Mouse (Mus musculus) hindbrain, embryonic 16.5 days (tissue): ENCODE measurements around the gene Kmt2b. TPM values are rescaled to one million over a fixed set of nuclear protein-coding genes. Genes with fewer than 3 reads are reported as not detected.
A peak's percentile ranks its signal among the peaks of the same experiment; 100 is the strongest.

Experiments
- ATAC-seq: fragments of 200-750 bp; cut with Nextera tagmentation; 2 replicates; pipeline ENCODE4 v1.8.0; 2017; ENCODE audit warnings: moderate TSS enrichment, moderate library complexity
- H3K27ac ChIP-seq: fragments of 300-500 bp; sonication (generic); 2 replicates; pipeline ENCODE4 v1.5.1; 2014; ENCODE audit warnings: low read depth, mild to moderate bottlenecking, control low read depth, low read length, moderate library complexity
- H3K27me3 ChIP-seq: fragments of 300-500 bp; sonication (generic); replicated peaks from 2 replicates; pipeline ENCODE4 v1.6.1; 2014; ENCODE audit warnings: low read length; ENCODE audit not compliant: control insufficient read depth, insufficient read depth
- H3K36me3 ChIP-seq: fragments of 300-500 bp; sonication (generic); 2 replicates; pipeline ENCODE4 v1.6.1; 2014; ENCODE audit warnings: mild to moderate bottlenecking, low read length, moderate library complexity, mixed read lengths; ENCODE audit not compliant: control insufficient read depth, insufficient read depth
- H3K4me1 ChIP-seq: fragments of 300-500 bp; sonication (generic); 2 replicates; pipeline ENCODE4 v1.6.1; 2014; ENCODE audit warnings: low read depth, low read length; ENCODE audit not compliant: control insufficient read depth, insufficient read depth
- H3K4me2 ChIP-seq: fragments of 300-500 bp; sonication (generic); 2 replicates; pipeline ENCODE4 v1.6.1; 2014; ENCODE audit warnings: mild to moderate bottlenecking, low read length, control low read depth, moderate library complexity
- H3K4me3 ChIP-seq: fragments of 300-500 bp; sonication (generic); 2 replicates; pipeline ENCODE4 v1.5.1; 2014; ENCODE audit warnings: mild to moderate bottlenecking, low read length, control low read depth, moderate library complexity
- H3K9ac ChIP-seq: fragments of 300-500 bp; sonication (generic); 2 replicates; pipeline ENCODE4 v1.6.1; 2014; ENCODE audit warnings: low read depth, mild to moderate bottlenecking, control low read depth, low read length, moderate library complexity
- H3K9me3 ChIP-seq: fragments of 300-500 bp; sonication (generic); 2 replicates; pipeline ENCODE4 v1.6.1; 2014; ENCODE audit warnings: mild to moderate bottlenecking, low read length, moderate library complexity; ENCODE audit not compliant: control insufficient read depth
- WGBS: fragments of 180-500 bp; shearing (Covaris S2); extraction: QIAGEN DNeasy Blood & Tissue Kit; methylation state at CpG from one replicate; pipeline ENCODE4 v1.1.7; 2014; 5-methylcytosine and 5-hydroxymethylcytosine counted together
- polyA plus RNA-seq: library from polyadenylated mRNA; unstranded; fragments of >200 nt; fragmentation: Nextera tagmentation; extraction: Ambion mirVana; gene quantifications from 2 replicates; pipeline ENCODE4 v1.2.1, GENCODE M21; 2015

Kmt2b gene
- polyA plus RNA-seq, 1 experiment from 2014 or later = 8.1 TPM

DNA sequence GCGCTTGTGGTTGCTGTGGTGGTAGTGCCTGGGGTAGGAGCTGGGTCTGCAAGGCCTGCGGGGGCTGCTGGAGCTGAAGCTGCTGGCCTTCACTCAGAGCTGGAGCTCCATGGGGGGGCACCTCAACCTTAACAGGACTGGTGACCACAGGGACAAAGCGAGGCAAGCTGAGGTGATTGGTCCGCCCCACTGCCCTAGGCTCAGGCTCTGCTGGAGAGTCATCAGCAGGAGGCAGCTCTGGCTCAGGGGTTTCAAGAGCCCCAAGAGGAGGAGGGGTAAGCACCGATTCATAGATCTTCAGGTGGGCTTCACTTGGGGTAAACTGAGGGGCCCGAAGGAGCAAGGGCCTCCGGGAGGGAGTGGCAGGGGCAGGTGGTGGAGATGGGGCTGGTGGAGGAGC lies 3.4 kb downstream of the Kmt2b start:
- no peak overlapping the region for H3K9ac ChIP-seq
- peaks cover 50% of the 10 kb centered on the region for H3K36me3 ChIP-seq
- no peaks in the 10 kb centered on the region for H3K27me3 ChIP-seq
- H3K4me3 ChIP-seq = no peak overlapping the region
- H3K4me1 ChIP-seq = peaks cover 19% of the 10 kb centered on the region
- H3K9me3 ChIP-seq = no peaks in the 10 kb centered on the region
- no peak overlapping the region for H3K4me2 ChIP-seq
- H3K27ac ChIP-seq = no peak overlapping the region
- no peak for ATAC-seq
- WGBS = 97% methylated on average over 7 of the region's 7 CpGs

DNA sequence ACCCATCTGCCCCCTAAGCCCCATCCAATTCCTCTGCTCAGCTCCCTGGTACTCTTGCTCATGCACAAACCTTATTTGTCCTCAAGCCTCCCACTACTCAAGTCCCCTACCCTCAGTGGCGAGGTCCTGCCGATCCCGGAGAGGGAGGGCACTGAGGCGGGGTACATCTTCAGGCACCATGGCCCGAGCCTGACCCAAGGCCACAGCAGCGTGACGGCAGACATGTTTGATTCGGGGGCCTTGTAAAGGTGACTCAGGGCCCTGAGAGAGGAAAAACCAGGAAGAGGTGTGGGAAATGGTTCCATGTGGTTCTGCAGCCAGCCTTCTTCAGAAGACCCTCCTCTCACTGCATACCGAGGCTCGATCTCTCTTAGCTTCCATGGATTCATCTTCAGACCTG lies 4.2 kb downstream of the Kmt2b start:
- Histone ChIP-seq H3K4me3 (no peak overlapping the region), H3K4me1 (peaks cover 13% of the 10 kb centered on the region), H3K4me2 (no peak overlapping the region), H3K9me3 (no peaks in the 10 kb centered on the region), H3K9ac (no peak overlapping the region), H3K27me3 (no peaks in the 10 kb centered on the region), H3K27ac (no peak overlapping the region), H3K36me3 (peaks cover 58% of the 10 kb centered on the region)
- ATAC-seq = no peak
- WGBS = 93% methylated on average over 10 of the region's 10 CpGs

DNA sequence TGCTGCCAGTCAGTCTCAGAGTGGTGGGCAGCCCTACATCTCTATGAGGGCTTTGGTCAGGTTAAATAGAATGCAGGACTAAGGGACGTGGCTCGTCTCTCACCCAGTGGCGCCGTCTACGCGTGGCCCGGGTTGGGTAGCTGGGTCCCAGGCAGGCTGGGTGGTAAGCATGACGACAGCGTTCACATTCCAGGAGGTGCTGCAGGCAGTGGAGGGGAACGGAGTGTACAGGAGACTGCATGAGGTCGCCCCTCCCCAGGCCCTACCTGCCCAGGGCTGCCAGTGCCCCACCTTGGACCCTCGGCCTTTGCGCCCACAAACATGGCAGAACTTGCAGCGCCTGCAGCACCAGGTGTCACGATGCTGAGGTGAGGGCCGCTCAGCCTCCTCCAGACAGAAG lies 7.0 kb downstream of the Kmt2b start:
- Histone ChIP-seq H3K36me3 (peaks cover 82% of the 10 kb centered on the region), H3K4me1 (peaks cover 3% of the 10 kb centered on the region), H3K9me3 (no peaks in the 10 kb centered on the region), H3K9ac (no peak overlapping the region), H3K4me3 (no peak overlapping the region), H3K4me2 (no peak overlapping the region), H3K27me3 (no peaks in the 10 kb centered on the region), H3K27ac (no peak overlapping the region)
- ATAC-seq = no peak
- 92% methylated on average over 16 of the region's 16 CpGs for WGBS

DNA sequence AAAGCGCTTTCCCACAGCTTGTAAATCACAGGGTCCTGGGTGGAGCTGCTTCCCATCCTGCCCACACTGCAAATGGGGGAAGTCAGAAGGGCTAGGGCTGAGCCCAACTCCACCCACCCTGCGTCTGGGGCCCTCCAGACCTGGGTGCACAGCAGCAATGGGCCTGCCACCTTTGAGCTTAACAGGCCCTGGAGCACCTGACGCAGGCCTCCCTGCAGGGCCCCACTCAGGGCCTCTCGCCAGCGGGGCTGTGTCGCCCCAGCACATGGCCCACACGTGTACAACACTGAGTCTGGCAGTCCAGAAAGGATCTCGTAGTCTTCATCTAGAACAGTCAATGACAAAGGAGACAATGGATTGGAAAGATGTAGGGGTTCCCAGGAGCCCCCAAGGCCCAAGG lies 8.6 kb downstream of the Kmt2b start:
- Histone ChIP-seq H3K9ac (no peak overlapping the region), H3K27ac (no peak overlapping the region), H3K4me1 (no peaks in the 10 kb centered on the region), H3K4me2 (no peak overlapping the region), H3K36me3 (peaks cover 84% of the 10 kb centered on the region), H3K4me3 (no peak overlapping the region), H3K9me3 (no peaks in the 10 kb centered on the region), H3K27me3 (no peaks in the 10 kb centered on the region)
- ATAC-seq = no peak
- 94% methylated on average over 8 of the region's 8 CpGs for WGBS

DNA sequence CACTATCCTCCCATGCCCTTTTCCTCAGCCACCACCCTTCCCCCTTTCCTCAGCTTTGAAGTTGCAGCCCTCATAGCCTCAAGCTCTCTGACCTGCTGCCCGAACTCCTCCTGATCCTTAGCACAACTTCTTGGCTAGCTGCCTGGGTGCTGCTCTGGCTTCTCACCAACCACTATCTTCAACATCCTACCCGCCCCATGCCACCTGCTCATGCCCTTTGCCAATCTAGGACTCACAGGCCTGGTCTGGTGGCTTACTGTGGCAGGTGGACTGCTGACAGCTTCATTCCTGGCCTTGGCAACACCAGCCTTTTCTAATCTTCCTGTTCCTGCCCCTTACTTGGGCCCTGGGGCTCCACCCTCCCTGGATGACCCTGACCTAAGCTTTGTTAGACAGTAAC lies 15.6 kb downstream of the Kmt2b start:
- Histone ChIP-seq H3K9me3 (no peaks in the 10 kb centered on the region), H3K36me3 (peaks cover 82% of the 10 kb centered on the region), H3K9ac (no peak overlapping the region), H3K4me2 (no peak overlapping the region), H3K4me1 (no peaks in the 10 kb centered on the region), H3K27ac (no peak overlapping the region), H3K27me3 (no peaks in the 10 kb centered on the region), H3K4me3 (no peak overlapping the region)
- 73% methylated on average over 2 of the region's 2 CpGs for WGBS
- ATAC-seq = no peak

DNA sequence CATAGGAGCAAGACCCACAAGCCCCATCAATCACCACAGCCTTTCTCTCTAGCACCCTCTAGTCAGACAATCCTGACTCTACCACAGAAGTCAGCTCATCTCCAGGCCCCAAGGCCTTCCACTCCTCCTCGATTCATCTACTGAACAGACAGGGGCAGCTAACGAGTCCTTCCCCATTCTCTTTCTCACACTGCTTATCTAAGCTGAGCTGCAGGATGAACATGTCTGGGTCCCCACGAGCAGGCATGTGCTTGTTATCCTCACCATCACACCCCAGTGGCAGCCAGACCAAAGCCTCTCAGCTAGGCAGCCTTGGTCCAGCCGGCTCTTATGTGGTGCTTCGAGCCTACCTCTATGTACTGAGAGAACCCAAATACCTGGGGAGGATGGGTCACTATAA lies 16.1 kb downstream of the Kmt2b start:
- no peaks in the 10 kb centered on the region for H3K9me3 ChIP-seq
- H3K4me2 ChIP-seq = no peak overlapping the region
- H3K4me3 ChIP-seq = no peak overlapping the region
- 89% methylated on average over 4 of the region's 5 CpGs for whole genome bisulfite sequencing
- H3K4me1 ChIP-seq = no peaks in the 10 kb centered on the region
- H3K27ac ChIP-seq = no peak overlapping the region
- ATAC-seq = no peak
- peaks cover 80% of the 10 kb centered on the region for H3K36me3 ChIP-seq
- H3K9ac ChIP-seq = no peak overlapping the region
- H3K27me3 ChIP-seq = no peaks in the 10 kb centered on the region

DNA sequence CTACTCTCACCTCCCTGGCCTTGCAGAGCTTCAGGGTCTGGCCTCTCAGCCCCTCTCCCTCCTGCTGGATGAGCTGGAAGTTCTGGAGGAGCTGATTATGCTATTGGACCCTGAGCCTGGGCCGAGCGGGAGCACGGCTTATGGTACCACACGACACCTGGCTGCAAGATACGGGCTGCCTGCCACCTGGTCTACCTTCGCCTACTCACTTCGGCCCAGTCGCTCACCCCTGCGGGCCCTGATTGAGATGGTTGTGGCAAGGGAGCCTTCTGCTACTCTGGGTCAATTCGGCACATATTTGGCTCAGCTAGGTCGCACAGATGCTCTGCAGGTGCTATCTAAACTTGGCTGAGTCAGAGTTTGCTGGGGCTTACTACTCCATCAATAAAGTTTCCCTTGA lies 21.0 kb downstream of the Kmt2b start:
- H3K9ac ChIP-seq = no peak overlapping the region
- WGBS = 90% methylated on average over 11 of the region's 11 CpGs
- H3K27ac ChIP-seq = no peak overlapping the region
- no peaks in the 10 kb centered on the region for H3K9me3 ChIP-seq
- no peak overlapping the region for H3K4me3 ChIP-seq
- H3K4me2 ChIP-seq = no peak overlapping the region
- H3K4me1 ChIP-seq = peaks cover 7% of the 10 kb centered on the region
- H3K27me3 ChIP-seq = no peaks in the 10 kb centered on the region
- ATAC-seq = no peak
- H3K36me3 ChIP-seq = peaks cover 43% of the 10 kb centered on the region

DNA sequence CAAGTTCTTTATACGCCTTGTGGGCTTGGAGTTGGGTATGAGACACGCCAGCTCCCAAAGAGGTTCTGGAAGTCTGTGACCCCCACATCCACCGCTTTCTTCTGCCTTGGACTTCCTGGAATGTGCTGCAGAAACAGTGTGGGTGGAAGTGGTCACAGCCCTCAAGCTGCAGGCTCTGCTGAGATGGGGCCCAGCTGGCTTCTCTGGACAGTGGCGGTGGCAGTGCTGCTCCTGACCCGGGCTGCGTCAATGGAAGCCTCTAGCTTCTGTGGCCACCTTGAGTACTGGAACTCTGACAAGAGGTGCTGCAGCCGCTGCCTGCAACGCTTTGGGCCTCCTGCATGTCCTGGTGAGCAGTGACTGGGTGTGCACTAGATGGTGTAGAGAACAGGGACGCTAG lies 22.5 kb downstream of the Kmt2b start:
- Histone ChIP-seq H3K9me3 (no peaks in the 10 kb centered on the region), H3K4me1 (peaks cover 9% of the 10 kb centered on the region), H3K27ac (no peak overlapping the region), H3K4me2 (no peak overlapping the region), H3K9ac (no peak overlapping the region), H3K27me3 (no peaks in the 10 kb centered on the region), H3K4me3 (no peak overlapping the region), H3K36me3 (peaks cover 35% of the 10 kb centered on the region)
- ATAC-seq = no peak
- WGBS = 90% methylated on average over 9 of the region's 9 CpGs

DNA sequence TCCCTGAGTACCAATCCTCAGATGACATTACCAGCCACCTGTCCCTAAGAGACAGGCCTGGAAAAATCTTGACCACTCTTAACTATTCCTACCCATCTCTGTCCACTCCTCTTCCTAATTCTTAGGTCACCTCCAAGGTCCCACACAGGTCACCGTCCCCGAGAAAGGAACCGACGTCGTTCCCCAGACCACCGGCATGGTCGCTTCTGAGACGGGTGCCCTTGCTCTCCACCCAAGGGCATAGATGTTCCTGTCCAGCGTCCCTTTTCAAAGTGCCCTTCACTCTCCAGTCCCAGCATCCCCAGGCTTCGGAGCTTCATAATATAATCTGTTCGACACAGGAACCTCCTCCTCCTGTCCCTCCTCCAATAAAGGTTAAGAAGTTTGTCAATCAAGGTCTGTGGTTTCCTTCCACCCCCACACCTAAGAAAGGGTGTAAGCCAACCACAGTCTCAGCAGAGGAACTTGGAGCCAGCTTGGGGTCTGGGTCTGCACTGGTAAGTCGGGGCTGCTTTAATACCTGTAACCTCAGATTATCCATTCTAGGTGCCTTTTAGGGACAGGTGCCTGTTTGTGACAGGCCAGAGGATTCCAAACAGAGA lies 23.5 kb downstream of the Kmt2b start, which contains the start of gene Igflr1:
TSS of gene Igflr1 (plus strand) at position 458 of the 602 bp plus-strand sequence.
- H3K27me3 ChIP-seq = no peaks in the 10 kb centered on the region
- ATAC-seq = no peak

DNA sequence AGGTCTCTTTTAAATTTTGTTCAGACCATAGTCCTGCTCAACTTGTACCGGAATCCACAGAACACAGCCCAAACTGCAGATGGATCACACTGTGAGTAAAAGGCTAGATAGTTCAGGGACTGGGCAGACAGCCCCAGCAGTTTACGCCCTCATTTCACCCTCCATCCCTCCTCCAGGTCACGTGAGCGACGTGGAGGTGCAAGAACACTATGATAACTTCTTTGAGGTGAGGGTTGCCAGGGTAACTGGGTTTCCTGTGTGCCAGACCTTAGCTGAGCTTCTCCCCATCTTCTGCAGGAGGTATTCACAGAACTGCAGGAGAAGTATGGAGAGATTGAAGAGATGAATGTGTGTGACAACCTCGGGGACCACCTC lies 24.6 kb downstream of the Kmt2b start:
- peaks cover 17% of the 10 kb centered on the region for H3K4me1 ChIP-seq
- H3K4me3 ChIP-seq = peak overlapping the region; percentile 82
- peak overlapping the region; percentile 89 for H3K4me2 ChIP-seq
- H3K36me3 ChIP-seq = peaks cover 18% of the 10 kb centered on the region
- peak overlapping the region; percentile 93 for H3K27ac ChIP-seq
- no peak for ATAC-seq
- H3K9me3 ChIP-seq = no peaks in the 10 kb centered on the region
- H3K9ac ChIP-seq = peak overlapping the region; percentile 83
- 24% methylated on average over 6 of the region's 6 CpGs for WGBS
- no peaks in the 10 kb centered on the region for H3K27me3 ChIP-seq

More for the DNA sequence above, 23.5 kb downstream of the Kmt2b start, which contains the start of gene Igflr1:
- 94% methylated on average over 12 of the region's 12 CpGs for WGBS
- Histone ChIP-seq H3K4me1 (peaks cover 11% of the 10 kb centered on the region), H3K4me2 (no peak within 1 kb of the TSS), H3K27ac (no peak within 1 kb of the TSS; the same call in 1 of the 2 replicates), H3K4me3 (peak within 1 kb of the TSS; percentile 82; the same call in 1 of the 2 replicates), H3K9me3 (no peaks in the 10 kb centered on the region), H3K36me3 (peaks cover 29% of the 10 kb centered on the region), H3K9ac (no peak within 1 kb of the TSS)
